Mouse (Mus musculus) liver, adult (tissue): Measurements from ENCODE around the gene Spaca1.

Experiments
- GATA4 ChIP-seq: IDR thresholded peaks from 2 replicates; pipeline ENCODE4 v1.6.1; 2014; ENCODE audit warnings: mild to moderate bottlenecking, low read length; ENCODE audit not compliant: insufficient replicate concordance

Gene Spaca1

GRCm38 (mm10) chr4:34049571-34050255, at the start of gene Spaca1:
TSS of gene Spaca1 (minus strand) at chr4:34050191.
- TF ChIP-seq GATA4: no peak

- no peak for TF ChIP-seq GATA4
Measured at GRCm38 (mm10) chr4:34081064-34081463, 31.1 kb upstream of the Spaca1 start.

GRCm38 (mm10) chr4:34069002-34069401, 19.0 kb upstream of the Spaca1 start:
- no peak for TF ChIP-seq GATA4

GRCm38 (mm10) chr4:34058320-34058719, 8.3 kb upstream of the Spaca1 start:
- TF ChIP-seq GATA4: no peak

- TF ChIP-seq GATA4: no peak
Measured at GRCm38 (mm10) chr4:34026771-34027170, 23.2 kb downstream of the Spaca1 start.

GRCm38 (mm10) chr4:34021456-34021855, 28.5 kb downstream of the Spaca1 start:
- no peak for TF ChIP-seq GATA4

GRCm38 (mm10) chr4:33996382-33996781, 53.6 kb downstream of the Spaca1 start:
- TF ChIP-seq GATA4: no peak

- no peak for TF ChIP-seq GATA4
Measured at GRCm38 (mm10) chr4:33992687-33993086, 57.3 kb downstream of the Spaca1 start.

- no peak for TF ChIP-seq GATA4
Measured at GRCm38 (mm10) chr4:33988466-33989089, 61.4 kb downstream of the Spaca1 start.
